Mouse (Mus musculus): ENCODE measurements around the gene Fbxo7. TPM values are rescaled to one million over a fixed set of nuclear protein-coding genes. Genes with fewer than 3 reads are reported as not detected.
A peak's percentile ranks its signal among the peaks of the same experiment; 100 is the strongest.

Fbxo7 gene
- polyA plus RNA-seq, 1 experiment from 2014 or later: 13.0 TPM

GRCm38 (mm10) chr10:86066651-86067050 is 44.9 kb downstream of the Fbxo7 start:
- Histone ChIP-seq H3K9me3 (no peaks in the 10 kb centered on the region), H3K27ac (replicated peaks) (no peak overlapping the region), H3K4me3 (no peak overlapping the region), H3K4me2 (replicated peaks) (no peak overlapping the region), H3K27me3 (no peaks in the 10 kb centered on the region), H3K9ac (replicated peaks) (no peak overlapping the region), H3K36me3 (0 out of 2 replicates have a peak, but pooled peaks cover 2% of the 10 kb centered on the region), H3K4me1 (peaks cover 10% of the 10 kb centered on the region)
- ATAC-seq (ENCODE audit: low FRiP score, low read depth): no peak
- 82% methylated on average over 5 of the region's 5 CpGs for WGBS

GRCm38 (mm10) chr10:86067911-86068310 is 46.1 kb downstream of the Fbxo7 start:
- Histone ChIP-seq H3K4me2 (replicated peaks) (no peak overlapping the region), H3K4me1 (peaks cover 10% of the 10 kb centered on the region), H3K9me3 (no peaks in the 10 kb centered on the region), H3K9ac (replicated peaks) (no peak overlapping the region), H3K27ac (replicated peaks) (no peak overlapping the region), H3K36me3 (0 out of 2 replicates have a peak, but pooled peaks cover 2% of the 10 kb centered on the region), H3K27me3 (no peaks in the 10 kb centered on the region), H3K4me3 (no peak overlapping the region)
- 73% methylated on average over 10 of the region's 10 CpGs for WGBS
- no peak for ATAC-seq (ENCODE audit: low FRiP score, low read depth)

- WGBS: 12% methylated on average over 3 of the region's 3 CpGs
- no peak overlapping the region for H3K9ac ChIP-seq (replicated peaks)
- no peak overlapping the region for H3K4me2 ChIP-seq (replicated peaks)
- peaks cover 10% of the 10 kb centered on the region for H3K4me1 ChIP-seq
- ATAC-seq (ENCODE audit: low FRiP score, low read depth): peak; percentile 75
- H3K27ac ChIP-seq (replicated peaks): peak overlapping the region; percentile 49
- 0 out of 2 replicates have a peak, but pooled peaks cover 6% of the 10 kb centered on the region for H3K9me3 ChIP-seq
- no peak overlapping the region for H3K4me3 ChIP-seq
- 0 out of 2 replicates have a peak, but pooled peaks cover 2% of the 10 kb centered on the region for H3K36me3 ChIP-seq
- no peaks in the 10 kb centered on the region for H3K27me3 ChIP-seq
Observed at GRCm38 (mm10) chr10:86069341-86069740, 47.6 kb downstream of the Fbxo7 start.

GRCm38 (mm10) chr10:86070751-86071150 is 49.0 kb downstream of the Fbxo7 start:
- Histone ChIP-seq H3K27ac (replicated peaks) (no peak overlapping the region), H3K9ac (replicated peaks) (no peak overlapping the region), H3K4me2 (replicated peaks) (no peak overlapping the region), H3K36me3 (0 out of 2 replicates have a peak, but pooled peaks cover 2% of the 10 kb centered on the region), H3K27me3 (no peaks in the 10 kb centered on the region), H3K4me3 (no peak overlapping the region), H3K4me1 (peaks cover 10% of the 10 kb centered on the region), H3K9me3 (0 out of 2 replicates have a peak, but pooled peaks cover 6% of the 10 kb centered on the region)
- no peak for ATAC-seq (ENCODE audit: low FRiP score, low read depth)
- 82% methylated on average over 3 of the region's 3 CpGs for WGBS

- 86% methylated on average over 4 of the region's 4 CpGs for WGBS
Observed at GRCm38 (mm10) chr10:86074134-86074533, 52.4 kb downstream of the Fbxo7 start.

GRCm38 (mm10) chr10:86074971-86075711 is 53.4 kb downstream of the Fbxo7 start:
- H3K36me3 ChIP-seq: 0 out of 2 replicates have a peak, but pooled peaks cover 2% of the 10 kb centered on the region
- 89% methylated on average over 9 of the region's 9 CpGs for WGBS
- ATAC-seq (ENCODE audit: low FRiP score, low read depth): no peak
- H3K4me1 ChIP-seq: no peaks in the 10 kb centered on the region
- no peak overlapping the region for H3K4me3 ChIP-seq
- no peak overlapping the region for H3K9ac ChIP-seq (replicated peaks)
- no peaks in the 10 kb centered on the region for H3K27me3 ChIP-seq
- H3K4me2 ChIP-seq (replicated peaks): no peak overlapping the region
- no peak overlapping the region for H3K27ac ChIP-seq (replicated peaks)
- H3K9me3 ChIP-seq: 0 out of 2 replicates have a peak, but pooled peaks cover 6% of the 10 kb centered on the region

More at GRCm38 (mm10) chr10:86074134-86074533, 52.4 kb downstream of the Fbxo7 start:
- no peaks in the 10 kb centered on the region for H3K27me3 ChIP-seq
- no peak for ATAC-seq (ENCODE audit: low FRiP score, low read depth)
- H3K4me2 ChIP-seq (replicated peaks): no peak overlapping the region
- H3K36me3 ChIP-seq: 0 out of 2 replicates have a peak, but pooled peaks cover 2% of the 10 kb centered on the region
- no peak overlapping the region for H3K9ac ChIP-seq (replicated peaks)
- peaks cover 5% of the 10 kb centered on the region for H3K4me1 ChIP-seq
- no peak overlapping the region for H3K4me3 ChIP-seq
- 0 out of 2 replicates have a peak, but pooled peaks cover 6% of the 10 kb centered on the region for H3K9me3 ChIP-seq
- H3K27ac ChIP-seq (replicated peaks): no peak overlapping the region

GRCm38 (mm10) chr10:86077272-86077671 is 55.5 kb downstream of the Fbxo7 start:
- Histone ChIP-seq H3K9ac (replicated peaks) (no peak overlapping the region), H3K4me3 (no peak overlapping the region), H3K4me1 (no peaks in the 10 kb centered on the region), H3K36me3 (no peaks in the 10 kb centered on the region), H3K9me3 (0 out of 2 replicates have a peak, but pooled peaks cover 6% of the 10 kb centered on the region), H3K4me2 (replicated peaks) (no peak overlapping the region), H3K27ac (replicated peaks) (no peak overlapping the region), H3K27me3 (no peaks in the 10 kb centered on the region)
- ATAC-seq (ENCODE audit: low FRiP score, low read depth): no peak
- 84% methylated on average over 2 of the region's 2 CpGs for WGBS

GRCm38 (mm10) chr10:86078761-86079160 is 57.0 kb downstream of the Fbxo7 start:
- no peak overlapping the region for H3K4me3 ChIP-seq
- 0 out of 2 replicates have a peak, but pooled peaks cover 5% of the 10 kb centered on the region for H3K9me3 ChIP-seq
- H3K4me2 ChIP-seq (replicated peaks): no peak overlapping the region
- H3K9ac ChIP-seq (replicated peaks): no peak overlapping the region
- H3K36me3 ChIP-seq: no peaks in the 10 kb centered on the region
- WGBS: 96% methylated on average over 2 of the region's 2 CpGs
- no peaks in the 10 kb centered on the region for H3K4me1 ChIP-seq
- no peak overlapping the region for H3K27ac ChIP-seq (replicated peaks)
- H3K27me3 ChIP-seq: no peaks in the 10 kb centered on the region
- ATAC-seq (ENCODE audit: low FRiP score, low read depth): no peak

GRCm38 (mm10) chr10:86079921-86080320 is 58.1 kb downstream of the Fbxo7 start:
- no peaks in the 10 kb centered on the region for H3K36me3 ChIP-seq

GRCm38 (mm10) chr10:86091919-86092318 is 70.1 kb downstream of the Fbxo7 start:
- WGBS: 49% methylated on average over 10 of the region's 10 CpGs

More at GRCm38 (mm10) chr10:86079921-86080320, 58.1 kb downstream of the Fbxo7 start:
- H3K4me2 ChIP-seq (replicated peaks): no peak overlapping the region
- H3K4me3 ChIP-seq: no peak overlapping the region
- no peak overlapping the region for H3K27ac ChIP-seq (replicated peaks)
- 82% methylated on average over 9 of the region's 9 CpGs for WGBS
- no peaks in the 10 kb centered on the region for H3K9me3 ChIP-seq
- H3K9ac ChIP-seq (replicated peaks): no peak overlapping the region
- no peaks in the 10 kb centered on the region for H3K4me1 ChIP-seq
- no peaks in the 10 kb centered on the region for H3K27me3 ChIP-seq
- no peak for ATAC-seq (ENCODE audit: low FRiP score, low read depth)

GRCm38 (mm10) chr10:86093109-86094035 is 71.6 kb downstream of the Fbxo7 start:
- 74% methylated on average over 14 of the region's 14 CpGs for WGBS
- Histone ChIP-seq H3K9me3 (no peaks in the 10 kb centered on the region), H3K4me2 (replicated peaks) (no peak overlapping the region), H3K27ac (replicated peaks) (no peak overlapping the region), H3K4me3 (no peak overlapping the region), H3K4me1 (no peaks in the 10 kb centered on the region), H3K36me3 (no peaks in the 10 kb centered on the region), H3K27me3 (no peaks in the 10 kb centered on the region), H3K9ac (replicated peaks) (no peak overlapping the region)
- ATAC-seq (ENCODE audit: low FRiP score, low read depth): no peak

More at GRCm38 (mm10) chr10:86091919-86092318, 70.1 kb downstream of the Fbxo7 start:
- no peaks in the 10 kb centered on the region for H3K4me1 ChIP-seq
- no peak overlapping the region for H3K4me2 ChIP-seq (replicated peaks)
- no peak overlapping the region for H3K4me3 ChIP-seq
- ATAC-seq (ENCODE audit: low FRiP score, low read depth): no peak
- no peak overlapping the region for H3K27ac ChIP-seq (replicated peaks)
- H3K27me3 ChIP-seq: no peaks in the 10 kb centered on the region
- no peaks in the 10 kb centered on the region for H3K36me3 ChIP-seq
- H3K9me3 ChIP-seq: no peaks in the 10 kb centered on the region
- no peak overlapping the region for H3K9ac ChIP-seq (replicated peaks)

Measured in midbrain, embryonic 12.5 days (tissue).